Mouse (Mus musculus) kidney, adult 11 months (tissue): ENCODE data around the gene Map1s.
"Not testable (repeated sequence)": the region's sequence is repeated elsewhere in the genome, so short reads cannot be mapped to it uniquely, and the experiment has no call there.

ENCODE experiments used
- DNase-seq: peaks from one replicate; pipeline ENCODE4 v3.0.0; 2022

Gene Map1s

GRCm38 (mm10) chr8:70879500-70879899 lies 26.2 kb upstream of the Map1s start:
- no peak for DNase-seq

GRCm38 (mm10) chr8:70880126-70880525 lies 25.6 kb upstream of the Map1s start:
- DNase-seq: no peak

GRCm38 (mm10) chr8:70880546-70880945 lies 25.2 kb upstream of the Map1s start:
- no peak for DNase-seq

GRCm38 (mm10) chr8:70884186-70884585 lies 21.5 kb upstream of the Map1s start:
- DNase-seq: no peak

- DNase-seq: no peak
Measured at GRCm38 (mm10) chr8:70884683-70885082, 21.0 kb upstream of the Map1s start.

- no peak for DNase-seq
Measured at GRCm38 (mm10) chr8:70885612-70886011, 20.1 kb upstream of the Map1s start.

- no peak for DNase-seq
Measured at GRCm38 (mm10) chr8:70887669-70888068, 18.1 kb upstream of the Map1s start.

- peak; percentile 59 for DNase-seq
Measured at GRCm38 (mm10) chr8:70890656-70891055, 15.1 kb upstream of the Map1s start.

- DNase-seq: peak; percentile 75
Measured at GRCm38 (mm10) chr8:70891356-70891755, 14.4 kb upstream of the Map1s start.

- no peak for DNase-seq
Measured at GRCm38 (mm10) chr8:70892022-70892895, 13.5 kb upstream of the Map1s start, which contains the start of gene Slc5a5. Gene Slc5a5 (minus strand): TSS chr8:70892757.

- DNase-seq: no peak
Measured at GRCm38 (mm10) chr8:70892896-70893655, 12.7 kb upstream of the Map1s start.

GRCm38 (mm10) chr8:70893656-70894384 lies 11.9 kb upstream of the Map1s start:
- peak; percentile 65 for DNase-seq

- no peak for DNase-seq
Measured at GRCm38 (mm10) chr8:70894385-70894720, 11.4 kb upstream of the Map1s start.

- no peak for DNase-seq
Measured at GRCm38 (mm10) chr8:70894771-70895545, 10.8 kb upstream of the Map1s start.

GRCm38 (mm10) chr8:70895571-70896259 lies 10.0 kb upstream of the Map1s start:
- DNase-seq: not testable (repeated sequence)

GRCm38 (mm10) chr8:70896316-70897020 lies 9.3 kb upstream of the Map1s start:
- DNase-seq: no peak

- peak; percentile 99 for DNase-seq
Measured at GRCm38 (mm10) chr8:70897021-70897680, 8.6 kb upstream of the Map1s start, which contains the start of gene Rpl18a. Gene Rpl18a (minus strand): TSS chr8:70897412.

GRCm38 (mm10) chr8:70897681-70898413 lies 7.9 kb upstream of the Map1s start:
- DNase-seq: peak; percentile 80

GRCm38 (mm10) chr8:70898661-70899198 lies 7.0 kb upstream of the Map1s start:
- no peak for DNase-seq
